Mouse (Mus musculus): ENCODE data around the gene Ckap4.
"Not testable (repeated sequence)": the region's sequence is repeated elsewhere in the genome, so short reads cannot be mapped to it uniquely, and the experiment has no call there.

The Ckap4 gene

DNA sequence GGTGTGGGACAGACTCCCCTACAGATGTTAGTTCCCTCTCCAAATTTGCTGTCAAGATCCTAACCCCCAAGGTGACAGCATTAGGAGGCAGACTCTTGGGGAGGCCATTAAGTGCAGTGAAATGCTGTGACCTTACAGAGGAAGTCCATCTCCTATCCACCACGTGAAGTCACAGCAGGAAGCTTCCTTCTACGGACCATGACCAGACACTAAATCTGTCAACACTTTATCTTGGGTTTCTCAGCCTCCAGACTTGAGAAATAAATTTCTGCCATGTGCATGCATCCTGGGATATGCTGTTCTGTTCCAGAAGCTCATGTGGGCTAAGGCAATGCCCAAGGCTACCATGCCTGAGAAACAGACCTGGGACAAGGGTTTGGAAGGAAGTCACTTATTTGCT, 35.0 kb downstream of the Ckap4 start:
- no peak for DNase-seq (ENCODE audit: low spot score in 2 of 2)

DNA sequence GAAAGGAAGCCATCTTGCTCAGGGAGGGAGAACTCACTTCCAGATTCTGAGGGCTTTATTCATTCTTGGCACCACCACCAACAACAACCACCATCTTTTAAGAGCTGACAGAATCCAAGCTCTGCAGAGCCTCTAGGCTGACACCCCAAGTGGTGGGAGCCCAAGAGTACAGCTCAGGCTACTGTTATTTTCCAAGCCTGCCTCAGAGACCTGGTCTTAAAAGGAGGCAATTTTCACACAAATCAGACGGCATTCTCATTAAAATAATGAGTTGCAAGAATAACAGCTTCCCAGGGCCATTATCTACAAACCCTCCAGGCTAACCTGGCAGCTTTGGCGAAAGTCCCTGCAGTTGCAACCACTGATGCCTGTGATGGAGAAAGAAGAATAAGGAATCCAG, 37.1 kb downstream of the Ckap4 start:
- no peak for DNase-seq (ENCODE audit: low spot score in 2 of 2)

DNA sequence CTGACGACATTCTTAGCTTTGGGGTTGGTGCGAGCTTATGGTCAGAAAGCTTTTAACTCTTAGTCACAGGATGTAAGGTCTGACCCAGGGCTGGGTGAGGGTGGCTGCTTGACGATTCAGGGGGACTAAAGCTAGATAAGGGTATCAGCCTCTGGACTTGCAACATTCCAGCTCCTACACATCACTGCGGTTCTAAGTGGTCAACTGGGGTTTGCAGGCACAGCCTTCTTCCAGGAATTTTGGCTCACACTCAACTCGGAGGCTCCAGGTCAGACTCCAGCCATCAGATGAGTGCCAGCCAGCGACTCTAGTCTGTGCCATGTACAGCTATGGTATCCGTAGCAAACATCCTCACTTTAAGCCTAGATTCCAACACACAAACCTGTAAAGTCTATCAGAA, 39.4 kb downstream of the Ckap4 start:
- DNase-seq (ENCODE audit: low spot score in 2 of 2), result no peak

DNA sequence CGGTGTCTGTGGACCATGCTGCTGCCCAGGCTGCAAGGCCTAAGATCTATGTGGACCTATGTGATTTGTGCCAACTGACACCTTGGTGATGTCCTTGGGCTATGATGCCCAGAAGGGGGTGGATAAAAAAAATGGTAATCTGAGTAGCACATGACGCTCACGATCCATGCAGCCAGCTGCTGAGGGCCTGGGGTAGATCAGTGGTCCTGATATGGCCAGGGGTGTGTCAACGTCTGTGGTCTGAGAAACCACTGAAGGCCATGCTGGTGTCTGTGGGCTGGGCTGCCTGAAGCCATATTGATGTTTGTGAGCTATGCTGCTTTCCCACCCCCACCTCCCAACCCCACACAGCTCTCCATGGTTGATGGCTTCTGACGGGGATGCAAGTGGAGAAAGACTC, 43.7 kb downstream of the Ckap4 start:
- no peak for DNase-seq (ENCODE audit: low spot score in 2 of 2)

DNA sequence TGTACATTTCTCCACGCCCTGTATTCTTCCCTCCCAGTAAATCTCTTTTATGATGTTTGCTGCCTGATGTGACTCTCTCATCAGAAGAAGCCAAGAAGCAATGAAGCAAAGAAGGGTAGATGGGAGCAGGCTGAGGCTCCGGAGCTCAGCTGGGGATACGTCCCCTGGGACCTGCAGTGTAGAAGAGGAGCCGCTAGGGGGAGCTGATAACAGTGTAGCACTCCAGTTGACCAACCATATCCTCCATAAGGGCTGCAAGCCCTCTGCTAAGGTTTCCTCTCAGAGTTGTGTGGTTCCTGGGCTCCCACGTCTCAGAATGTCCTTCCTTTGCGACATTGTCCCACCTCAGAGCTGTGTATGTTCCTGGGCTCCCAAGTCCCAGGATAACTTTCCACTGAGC, 45.5 kb downstream of the Ckap4 start:
- DNase-seq (ENCODE audit: low spot score in 2 of 2), result peak in 1 of 2 experiments; percentile 56

DNA sequence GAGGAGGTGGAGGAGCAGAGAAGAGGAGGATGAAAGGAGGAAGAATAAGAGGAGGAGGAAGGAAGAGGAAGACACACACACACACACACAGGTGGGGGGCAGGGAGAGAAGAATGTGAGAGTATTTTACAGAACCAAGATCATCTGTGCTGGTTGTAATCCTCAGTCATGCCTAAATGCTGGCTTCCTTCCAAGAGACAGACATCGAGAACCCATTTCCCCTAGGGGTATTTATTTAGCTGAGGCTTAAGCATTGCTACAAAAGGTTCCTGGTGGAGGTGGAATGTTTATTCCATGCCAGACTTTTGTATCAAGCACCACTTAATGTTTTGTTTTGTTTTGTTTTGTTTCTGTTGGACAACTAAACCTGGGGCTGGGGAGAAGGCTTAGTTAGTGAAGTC, 49.2 kb downstream of the Ckap4 start:
- no peak for DNase-seq (ENCODE audit: low spot score in 2 of 2)

DNA sequence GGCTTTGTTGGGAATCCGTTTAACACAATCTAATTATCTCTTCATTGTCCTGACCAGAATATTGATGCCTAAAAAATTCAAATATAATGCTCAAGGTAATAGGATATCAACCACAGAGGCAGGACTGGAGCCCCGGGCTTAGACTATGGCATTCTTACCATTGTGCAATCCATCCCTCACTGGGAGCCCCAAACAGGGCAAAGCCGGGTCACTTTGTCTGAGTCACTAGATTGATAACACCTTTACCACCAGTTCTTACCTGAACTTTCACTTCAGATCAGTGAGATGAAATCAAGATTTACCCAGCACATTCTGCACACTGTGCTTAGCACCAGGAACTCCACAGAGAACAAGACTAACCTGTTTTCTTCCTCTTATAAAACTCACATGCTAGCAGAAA, 50.3 kb downstream of the Ckap4 start:
- no peak for DNase-seq (ENCODE audit: low spot score in 2 of 2)

DNA sequence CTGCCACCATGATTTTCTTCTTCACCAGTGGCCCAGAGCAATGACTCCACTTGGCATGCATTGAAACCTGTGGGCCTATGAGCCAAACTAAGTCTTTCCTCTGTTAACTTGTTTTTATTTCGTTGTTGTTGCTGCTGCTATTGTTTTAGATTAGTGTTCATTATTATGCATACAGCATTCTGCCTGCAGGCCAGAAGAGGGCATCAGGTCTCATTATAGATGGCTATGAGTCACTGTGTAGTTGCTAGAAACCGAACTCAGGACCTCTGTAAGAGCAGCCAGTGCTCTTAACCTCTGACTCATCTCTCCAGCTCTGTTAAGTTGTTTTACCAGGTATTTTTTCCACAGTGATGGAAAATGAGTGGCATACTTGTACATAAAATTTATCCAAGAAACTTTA, 50.8 kb downstream of the Ckap4 start:
- DNase-seq (ENCODE audit: low spot score in 2 of 2), result no peak

DNA sequence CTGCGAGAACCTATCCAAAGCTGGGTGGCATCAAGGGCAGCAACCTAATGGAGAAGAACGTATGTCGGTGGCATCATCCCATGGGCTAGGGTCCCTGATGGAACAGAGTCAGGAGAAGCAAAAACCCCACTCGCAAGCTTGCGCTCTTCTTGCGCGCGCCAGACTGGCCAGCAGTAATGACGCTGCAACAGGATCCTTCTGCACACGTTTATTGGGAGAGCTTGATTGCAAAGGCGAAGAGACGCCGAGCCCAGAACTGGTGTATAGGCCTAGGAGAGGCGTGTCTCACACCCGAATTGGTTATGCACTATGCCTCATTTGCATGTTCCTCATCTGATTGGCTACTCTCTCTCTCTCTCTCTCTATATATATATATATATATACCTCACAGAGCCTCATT, 51.4 kb downstream of the Ckap4 start:
- not testable (repeated sequence) for DNase-seq (ENCODE audit: low spot score in 2 of 2)

DNA sequence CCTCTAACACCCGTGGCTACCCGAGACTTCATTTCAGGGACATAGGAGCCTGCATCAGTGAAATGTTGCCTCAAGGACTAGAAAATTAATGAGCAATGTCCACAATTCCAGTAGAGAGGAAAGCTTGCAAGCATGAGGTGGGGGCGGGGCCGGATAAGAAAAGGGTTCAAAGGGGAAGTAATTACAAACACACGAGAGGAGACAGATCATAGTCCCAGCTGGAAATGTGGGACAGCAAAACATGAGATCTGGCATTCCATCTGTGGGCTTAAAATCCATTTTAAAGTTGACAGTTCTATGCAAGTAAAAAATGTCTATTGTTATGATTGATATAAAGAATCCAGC, 52.6 kb downstream of the Ckap4 start:
- no peak for DNase-seq (ENCODE audit: low spot score in 2 of 2)

DNA sequence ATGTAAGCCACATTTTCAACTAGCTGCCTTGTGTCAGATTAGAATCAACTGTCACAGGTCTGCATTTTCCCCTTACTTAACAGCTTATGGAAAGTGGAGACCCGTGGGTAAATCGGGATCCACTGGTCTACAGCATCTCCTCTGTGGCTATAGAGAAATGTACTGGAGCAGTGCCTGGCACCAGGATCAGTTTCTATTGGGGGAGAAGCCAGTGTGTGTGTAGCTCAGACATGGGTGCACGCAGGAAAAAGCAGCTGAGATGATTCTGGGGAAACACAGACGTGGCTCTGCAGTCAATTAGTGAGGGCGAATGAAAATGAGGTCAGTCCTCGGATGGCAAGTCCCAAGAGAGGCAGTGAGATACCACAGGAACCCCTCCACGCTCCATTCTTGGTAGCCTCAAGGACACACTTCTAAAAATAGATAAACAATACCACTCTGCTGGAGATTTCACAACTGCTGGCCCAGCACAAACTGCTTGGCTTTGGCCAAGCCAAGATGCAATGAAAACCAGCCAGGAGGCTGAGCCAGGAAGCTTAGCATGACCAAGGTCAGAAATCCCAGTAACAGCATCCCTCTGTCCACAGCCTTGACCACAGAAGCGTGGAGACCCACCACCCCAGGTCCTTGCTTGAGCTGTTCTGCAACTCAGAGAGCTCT, 53.1 kb downstream of the Ckap4 start:
- no peak for DNase-seq (ENCODE audit: low spot score in 2 of 2)

DNA sequence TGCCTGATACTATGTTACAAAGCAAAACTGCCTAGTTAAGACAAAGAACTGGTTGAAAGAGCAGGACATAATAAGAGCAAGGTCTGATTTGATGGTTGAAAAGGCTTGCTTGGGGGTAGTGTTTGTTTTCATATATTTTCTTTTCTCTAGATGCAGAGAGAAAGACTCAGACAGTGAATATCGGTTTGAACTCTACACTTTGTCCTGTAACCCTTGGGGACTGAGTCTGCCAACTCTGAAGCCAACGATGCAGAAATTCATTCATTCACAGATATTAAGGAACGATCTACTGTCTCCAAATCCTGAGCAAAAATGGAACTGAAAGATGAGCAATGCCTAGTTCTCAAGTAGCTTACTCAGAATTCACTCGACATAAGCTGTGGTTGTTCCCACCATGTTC, 53.7 kb downstream of the Ckap4 start:
- no peak for DNase-seq (ENCODE audit: low spot score in 2 of 2)

DNA sequence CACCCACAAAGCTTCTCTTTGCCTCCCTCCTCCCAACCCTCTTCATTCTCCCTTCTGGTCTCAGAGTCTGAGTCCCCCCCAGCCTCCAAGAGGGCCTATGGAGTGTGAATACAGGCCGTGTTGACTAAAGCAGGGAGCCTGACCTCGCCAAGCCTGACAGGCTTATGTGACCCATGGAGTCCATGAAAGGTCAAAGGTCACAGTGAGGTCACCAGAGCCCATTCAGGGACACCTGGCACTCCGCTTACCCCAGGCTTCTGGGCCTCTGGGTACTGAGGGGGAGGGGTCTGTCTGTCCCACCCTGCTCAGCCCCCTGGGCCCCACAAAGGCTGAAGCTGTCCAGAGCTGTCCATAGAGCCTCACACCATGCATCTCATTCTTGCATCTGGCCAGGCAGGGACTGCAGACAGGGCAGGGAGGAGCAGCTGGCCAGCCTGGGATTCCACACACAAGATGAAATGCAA, 56.2 kb downstream of the Ckap4 start:
- no peak for DNase-seq (ENCODE audit: low spot score in 2 of 2)

DNA sequence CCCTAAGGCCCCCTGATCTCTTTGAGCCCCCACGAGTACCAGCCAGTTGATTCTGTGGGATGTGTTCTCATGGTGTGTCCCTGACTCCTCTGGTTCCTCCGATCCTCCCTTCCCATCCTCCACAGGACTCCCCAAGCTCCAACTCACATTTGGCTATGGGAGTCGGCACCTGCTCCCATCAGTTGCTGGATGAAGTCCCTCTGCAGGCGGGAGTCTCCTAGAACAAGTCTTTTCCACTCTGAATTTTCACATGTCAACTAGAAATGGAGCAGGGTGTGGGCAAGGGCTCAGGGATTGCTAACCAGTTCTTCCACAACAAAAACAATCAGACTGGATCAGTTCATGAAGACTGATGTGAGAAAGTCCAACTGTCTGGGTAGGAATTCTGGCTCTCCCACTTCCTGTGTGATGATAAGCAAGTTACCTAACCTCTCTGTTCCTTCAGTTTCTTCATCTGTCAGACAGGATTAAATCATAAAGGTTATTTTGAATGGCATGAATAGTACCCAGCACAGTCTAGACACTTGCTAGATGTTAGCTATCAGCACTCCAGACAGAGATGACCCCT, 56.7 kb downstream of the Ckap4 start:
- DNase-seq (ENCODE audit: low spot score in 2 of 2), result no peak

Data from right cerebral cortex, postnatal 10 days (tissue).